Mouse (Mus musculus) kidney, postnatal 36 days (tissue): ENCODE results near the gene Mcm10.
"Not testable (repeated sequence)": the region's sequence is repeated elsewhere in the genome, so short reads cannot be mapped to it uniquely, and the experiment has no call there.

Source experiments
- DNase-seq, 2 experiments: peaks; one replicate each; pipeline ENCODE4 v3.0.0; 2021 to 2022; ENCODE audit warnings: mixed read lengths in 2 of 2

Mcm10 gene

DNA sequence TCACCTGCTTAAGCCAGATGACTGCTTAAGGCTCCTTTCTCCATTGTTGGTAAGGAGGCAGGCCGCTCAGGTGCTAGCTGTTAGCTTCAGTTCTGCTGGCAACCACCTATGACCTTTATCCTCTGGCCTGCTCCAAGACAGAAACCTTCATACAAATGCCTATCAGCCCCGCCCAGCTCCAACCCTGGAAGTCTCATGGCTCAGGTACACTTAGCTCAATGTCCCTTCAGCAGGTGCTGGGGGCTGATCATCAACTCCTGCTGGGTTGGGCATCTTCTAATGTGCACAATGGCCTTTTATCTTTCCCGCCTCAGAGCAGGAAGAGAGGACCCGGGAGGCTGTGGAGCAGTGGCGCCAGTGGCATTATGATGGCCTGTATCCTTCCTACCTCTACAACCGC lies 27.6 kb downstream of the Mcm10 start:
- DNase-seq = no peak

DNA sequence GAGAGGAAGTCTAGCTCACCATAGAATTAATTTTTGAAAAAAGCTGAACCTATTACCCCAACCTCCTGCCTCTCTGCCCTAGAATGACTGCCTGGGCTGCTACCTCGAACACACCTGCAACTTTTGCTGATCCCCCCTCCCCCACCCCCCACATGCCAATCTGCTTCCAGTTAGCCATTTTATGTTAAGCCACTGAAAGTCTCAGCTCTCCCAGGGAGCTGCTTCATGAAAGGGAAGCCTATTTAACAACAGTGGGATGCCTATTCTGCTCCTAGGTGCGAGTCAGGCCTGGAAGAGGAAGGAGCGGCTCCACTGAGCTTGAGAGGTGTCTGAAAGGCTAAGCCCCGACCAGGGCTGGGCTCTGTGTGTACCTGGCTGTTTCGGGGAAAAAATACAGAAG lies 28.6 kb downstream of the Mcm10 start:
- DNase-seq = no peak

- no peak for DNase-seq
These were observed 34.5 kb downstream of the Mcm10 start for GRCm38 (mm10) chr2:4978091-4978490.

GRCm38 (mm10) chr2:4975807-4976206 lies 36.8 kb downstream of the Mcm10 start, which contains the start of gene Ucma:
Gene Ucma, plus strand, starts transcription at chr2:4976122.
- no peak for DNase-seq

- no peak for DNase-seq
These were observed 43.5 kb downstream of the Mcm10 start for GRCm38 (mm10) chr2:4969083-4969482.

- no peak for DNase-seq
These were observed 44.8 kb downstream of the Mcm10 start for GRCm38 (mm10) chr2:4967806-4968205.

DNA sequence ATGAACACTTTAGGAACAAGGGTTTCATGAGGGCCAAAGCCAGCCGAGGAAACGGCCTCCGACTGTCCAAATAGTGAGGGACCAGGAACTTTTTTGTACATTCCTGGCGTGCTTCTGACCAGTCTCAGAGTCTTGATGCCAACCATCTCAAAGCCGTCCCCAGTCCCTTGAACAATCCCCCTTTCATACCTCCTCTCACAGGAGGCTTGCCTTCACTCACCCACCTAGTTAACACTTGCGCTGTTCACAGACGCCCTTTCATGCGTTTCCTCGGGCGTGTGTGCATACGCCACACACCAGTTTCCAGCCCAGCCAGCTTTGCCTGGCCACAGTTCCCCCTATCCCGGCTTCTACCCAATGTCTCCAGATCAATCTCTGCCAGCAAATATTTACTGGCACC lies 54.6 kb downstream of the Mcm10 start:
- DNase-seq = no peak

DNA sequence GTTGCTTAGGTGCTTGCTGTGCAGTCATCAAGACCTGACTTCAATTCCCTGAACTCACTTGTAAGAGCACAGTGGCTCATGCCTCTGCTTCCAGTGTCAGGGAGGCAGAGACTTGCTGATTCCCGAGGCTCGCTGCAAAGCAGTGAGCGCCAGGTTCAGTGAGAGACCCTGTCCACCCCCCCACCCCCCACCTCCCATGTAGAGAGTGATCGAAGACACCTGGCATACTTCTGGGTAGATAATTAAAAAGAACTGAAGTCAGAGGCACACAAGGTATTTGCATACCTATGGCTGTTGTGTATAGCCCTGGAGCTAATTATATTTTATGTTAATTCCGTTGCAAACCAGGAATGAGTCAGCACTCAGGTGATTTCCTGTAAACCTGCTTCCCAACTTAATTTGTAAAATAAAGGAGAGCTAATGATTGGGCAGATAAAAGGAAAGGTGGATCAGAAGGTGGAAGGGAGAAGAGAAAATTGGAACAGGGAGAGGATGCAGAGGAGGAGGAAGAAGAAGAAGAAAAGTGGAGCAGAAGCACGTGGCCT lies 58.3 kb downstream of the Mcm10 start:
- no peak for DNase-seq

- DNase-seq = no peak
These were observed 61.6 kb downstream of the Mcm10 start for GRCm38 (mm10) chr2:4950986-4951385.

- DNase-seq = not testable (repeated sequence)
These were observed 62.9 kb downstream of the Mcm10 start for GRCm38 (mm10) chr2:4949691-4950090.

GRCm38 (mm10) chr2:4940861-4941260 lies 71.7 kb downstream of the Mcm10 start:
- no peak for DNase-seq
